Mouse (Mus musculus): ENCODE results near the gene Sv2b.

The Sv2b gene

DNA sequence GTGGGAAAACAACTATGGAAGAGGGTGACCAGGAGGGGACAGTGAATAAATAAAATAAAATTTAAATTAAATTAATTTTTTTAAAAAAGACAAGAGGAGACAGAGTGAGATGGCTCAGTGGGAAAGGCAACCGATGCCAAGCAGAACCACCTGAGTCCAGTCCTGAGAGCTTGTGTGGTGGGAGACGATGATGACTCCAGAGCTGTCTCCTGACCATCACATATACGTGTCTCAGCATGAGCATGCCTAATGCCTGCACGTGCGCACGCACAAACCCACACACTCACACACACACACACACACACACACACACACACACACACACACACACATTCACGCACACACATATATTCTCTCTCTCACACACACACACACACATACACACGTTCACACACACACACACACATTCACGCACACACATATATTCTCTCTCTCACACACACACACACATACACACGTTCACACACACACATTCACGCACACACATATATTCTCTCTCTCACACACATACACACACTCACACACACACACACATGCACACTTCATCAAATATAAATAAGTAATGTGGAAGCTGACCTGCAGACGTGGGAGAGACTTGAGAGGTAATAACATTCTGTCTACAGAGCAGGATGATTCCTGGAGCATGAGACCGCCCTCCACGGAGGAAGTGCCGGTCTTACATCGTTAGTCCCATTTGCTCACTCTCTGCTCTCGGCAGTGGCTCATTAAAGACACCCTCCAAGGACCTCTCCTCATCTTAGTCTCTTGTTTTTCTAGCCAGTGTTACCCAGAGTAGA is 206.3 kb downstream of the Sv2b start:
- DNase-seq (ENCODE audit: low read depth, low spot score), result no peak

DNA sequence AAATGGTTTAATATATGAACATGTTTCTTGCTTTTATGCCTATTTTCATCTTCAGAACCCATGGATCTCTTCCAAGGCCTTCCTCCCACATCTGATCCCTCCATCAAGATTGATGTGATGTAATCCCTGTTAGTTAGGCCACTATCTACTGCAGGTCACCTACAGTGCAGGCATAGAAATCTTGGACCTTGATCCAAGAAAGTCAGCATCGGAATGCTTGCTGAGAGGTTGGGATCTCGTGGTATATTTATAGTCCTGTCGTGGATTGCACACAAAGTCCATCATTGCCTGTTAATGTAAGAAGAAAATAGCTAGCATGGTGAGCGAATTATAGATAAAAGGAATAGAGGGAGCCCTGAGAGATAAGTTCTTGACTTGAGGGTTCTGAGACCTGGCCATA is 223.6 kb downstream of the Sv2b start:
- no peak for DNase-seq (ENCODE audit: low read depth, low spot score)

DNA sequence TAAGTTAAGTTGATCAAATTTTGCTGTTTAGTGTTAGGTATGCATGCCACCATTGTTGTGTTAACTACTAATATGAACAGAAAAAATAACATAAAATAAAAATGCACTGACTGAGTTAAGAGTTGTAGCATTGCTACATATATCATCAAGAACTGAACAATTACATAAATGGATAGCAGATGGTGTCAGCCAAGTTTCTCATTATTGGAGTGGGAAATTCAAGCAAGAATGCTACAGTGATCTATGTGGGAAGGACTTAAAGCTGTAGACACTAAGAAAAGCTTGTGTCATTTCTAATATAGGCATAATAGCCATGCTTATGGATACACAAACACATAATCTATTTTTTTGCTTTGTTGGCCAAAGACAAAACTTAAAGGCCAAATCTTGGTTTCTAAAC is 228.9 kb downstream of the Sv2b start:
- DNase-seq (ENCODE audit: low read depth, low spot score), result peak; percentile 59

DNA sequence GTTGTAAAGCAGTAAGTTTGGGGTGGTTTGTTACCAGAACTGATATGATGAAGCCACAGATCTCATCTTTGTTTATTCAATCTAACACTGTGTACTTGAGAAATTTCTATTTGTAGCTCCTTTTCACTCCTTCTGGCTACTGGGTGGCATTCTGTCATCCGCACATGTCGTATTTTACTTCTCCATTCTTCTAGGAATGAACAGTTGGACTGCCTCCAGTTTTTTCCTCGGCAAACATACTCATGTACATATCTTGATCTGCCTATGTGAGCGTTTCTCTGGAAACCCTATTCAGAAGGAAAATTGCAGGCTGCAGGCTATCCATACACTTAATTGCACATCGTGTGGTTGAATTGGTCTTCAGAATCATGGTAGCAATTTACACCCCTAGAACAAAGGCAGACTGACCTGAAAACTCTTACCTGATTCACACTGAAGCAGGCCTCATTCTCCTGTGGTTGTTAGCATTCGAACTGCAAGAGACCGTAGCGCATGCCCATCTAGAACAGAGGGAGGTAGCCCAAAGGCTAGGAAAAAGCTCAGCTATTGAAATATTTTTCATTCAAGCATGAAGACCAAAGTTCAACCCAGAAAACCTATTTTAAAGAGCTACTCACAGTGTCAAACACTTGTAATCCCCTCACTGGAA is 231.4 kb downstream of the Sv2b start:
- DNase-seq (ENCODE audit: low read depth, low spot score), result peak; percentile 82
